Mouse (Mus musculus) liver, postnatal 0 days (tissue): ENCODE measurements around the gene Sar1b.

Experiments
- CTCF ChIP-seq: sonication (generic); IDR thresholded peaks from 2 replicates; pipeline ENCODE4 v1.5.1; 2016; ENCODE audit warnings: antibody characterized with exemption, low read depth
- EP300 ChIP-seq: IDR thresholded peaks from 2 replicates; pipeline ENCODE4 v1.6.1; 2016; ENCODE audit warnings: antibody characterized with exemption, low read depth, mild to moderate bottlenecking

GRCm38 (mm10) chr11:51775507-51775906 is 12.0 kb downstream of the Sar1b start:
- TF ChIP-seq EP300 (no peak), CTCF (no peak)
